Mouse (Mus musculus) lung, postnatal 0 days (tissue): Measurements from ENCODE around the gene Npy. TPM values are rescaled to one million over a fixed set of nuclear protein-coding genes. Genes with fewer than 3 reads are reported as not detected.

Experiments
- ATAC-seq: fragments of 200-750 bp; cut with Nextera tagmentation; 2 replicates; pipeline ENCODE4 v1.8.0; 2017; ENCODE audit warnings: moderate library complexity
- DNase-seq: peaks from one replicate; pipeline ENCODE4 v3.0.0-alpha.2; 2016; ENCODE audit warnings: low spot score
- H3K27ac ChIP-seq: fragments of 300-500 bp; sonication (generic); 2 replicates; pipeline ENCODE4 v1.5.1; 2014; ENCODE audit warnings: antibody characterized with exemption, mild to moderate bottlenecking, low read length, mixed read lengths
- H3K27me3 ChIP-seq: fragments of 300-500 bp; sonication (generic); replicated peaks from 2 replicates; pipeline ENCODE4 v1.6.1; 2014; ENCODE audit warnings: low read length, mixed read lengths; ENCODE audit not compliant: insufficient read depth
- H3K36me3 ChIP-seq: fragments of 300-500 bp; sonication (generic); 2 replicates; pipeline ENCODE4 v1.6.1; 2014; ENCODE audit warnings: low read length, mixed read lengths; ENCODE audit not compliant: insufficient read depth
- H3K4me1 ChIP-seq: fragments of 300-500 bp; sonication (generic); 2 replicates; pipeline ENCODE4 v1.6.1; 2014; ENCODE audit warnings: antibody characterized with exemption, low read depth, low read length, mixed read lengths; ENCODE audit not compliant: insufficient read depth
- H3K4me2 ChIP-seq: fragments of 300-500 bp; sonication (generic); replicated peaks from 2 replicates; pipeline ENCODE4 v1.6.1; 2014; ENCODE audit warnings: low read depth, mild to moderate bottlenecking, low read length, moderate library complexity, mixed read lengths
- H3K4me3 ChIP-seq: fragments of 300-500 bp; sonication (generic); 2 replicates; pipeline ENCODE4 v1.5.1; 2014; ENCODE audit warnings: low read depth, low read length
- H3K9ac ChIP-seq: fragments of 300-500 bp; sonication (generic); replicated peaks from 2 replicates; pipeline ENCODE4 v1.6.1; 2014; ENCODE audit warnings: low read depth, mild to moderate bottlenecking
- H3K9me3 ChIP-seq: fragments of 300-500 bp; sonication (generic); 2 replicates; pipeline ENCODE4 v1.6.1; 2016; ENCODE audit warnings: low read length, mixed read lengths
- CTCF ChIP-seq: IDR thresholded peaks from 2 replicates; pipeline ENCODE4 v1.5.1; 2016; ENCODE audit warnings: antibody characterized with exemption, mild to moderate bottlenecking
- EP300 ChIP-seq: IDR thresholded peaks from 2 replicates; pipeline ENCODE4 v1.6.1; 2016; ENCODE audit warnings: antibody characterized with exemption, mild to moderate bottlenecking, control low read depth
- WGBS: fragments of 180-500 bp; shearing (Covaris S2); extraction: QIAGEN DNeasy Blood & Tissue Kit; methylation state at CpG from one replicate; pipeline ENCODE4 v1.1.7; 2014; 5-methylcytosine and 5-hydroxymethylcytosine counted together
- polyA plus RNA-seq: library from polyadenylated mRNA; unstranded; fragments of >200 nt; fragmentation: Nextera tagmentation; extraction: Ambion mirVana; gene quantifications from 2 replicates; pipeline ENCODE4 v1.2.1, GENCODE M21; 2015

Npy gene
- polyA plus RNA-seq, 1 experiment from 2014 or later = not detected

GRCm38 (mm10) chr6:49781852-49782251, 40.7 kb upstream of the Npy start:
- ATAC-seq = no peak
- H3K27ac ChIP-seq = no peak overlapping the region
- no peak overlapping the region for H3K4me2 ChIP-seq
- H3K27me3 ChIP-seq = no peaks in the 10 kb centered on the region
- H3K36me3 ChIP-seq = no peaks in the 10 kb centered on the region
- DNase-seq = no peak
- H3K9ac ChIP-seq = no peak overlapping the region
- no peak for TF ChIP-seq CTCF
- no peak for TF ChIP-seq EP300
- no peaks in the 10 kb centered on the region for H3K9me3 ChIP-seq
- no peaks in the 10 kb centered on the region for H3K4me1 ChIP-seq
- 78% methylated on average over 5 of the region's 5 CpGs for WGBS
- no peak overlapping the region for H3K4me3 ChIP-seq

GRCm38 (mm10) chr6:49782679-49783078, 39.8 kb upstream of the Npy start:
- ATAC-seq (no peak), DNase-seq (no peak)
- no peaks in the 10 kb centered on the region for H3K9me3 ChIP-seq
- H3K36me3 ChIP-seq = no peaks in the 10 kb centered on the region
- TF ChIP-seq CTCF = no peak
- no peak for TF ChIP-seq EP300
- H3K4me2 ChIP-seq = no peak overlapping the region
- H3K4me1 ChIP-seq = no peaks in the 10 kb centered on the region
- WGBS = 81% methylated on average over 7 of the region's 7 CpGs
- H3K9ac ChIP-seq = no peak overlapping the region
- H3K4me3 ChIP-seq = no peak overlapping the region
- H3K27ac ChIP-seq = no peak overlapping the region
- H3K27me3 ChIP-seq = no peaks in the 10 kb centered on the region

GRCm38 (mm10) chr6:49792524-49792923, 30.0 kb upstream of the Npy start:
- WGBS = 75% methylated on average over 12 of the region's 12 CpGs
- Histone ChIP-seq H3K27ac (no peak overlapping the region), H3K4me3 (no peak overlapping the region), H3K27me3 (no peaks in the 10 kb centered on the region), H3K9ac (no peak overlapping the region), H3K4me1 (no peaks in the 10 kb centered on the region), H3K4me2 (no peak overlapping the region), H3K36me3 (no peaks in the 10 kb centered on the region), H3K9me3 (no peaks in the 10 kb centered on the region)
- ATAC-seq (no peak), DNase-seq (peak; percentile 20)
- TF ChIP-seq CTCF = no peak

GRCm38 (mm10) chr6:49804105-49804504, 18.4 kb upstream of the Npy start:
- no peak overlapping the region for H3K4me2 ChIP-seq
- WGBS = 52% methylated on average over 8 of the region's 8 CpGs
- no peak overlapping the region for H3K9ac ChIP-seq
- no peak overlapping the region for H3K4me3 ChIP-seq
- no peaks in the 10 kb centered on the region for H3K9me3 ChIP-seq
- TF ChIP-seq CTCF = no peak
- no peak for TF ChIP-seq EP300
- no peaks in the 10 kb centered on the region for H3K36me3 ChIP-seq
- H3K27me3 ChIP-seq = no peaks in the 10 kb centered on the region
- H3K4me1 ChIP-seq = no peaks in the 10 kb centered on the region
- DNase-seq (no peak), ATAC-seq (no peak)
- H3K27ac ChIP-seq = no peak overlapping the region

GRCm38 (mm10) chr6:49808076-49808475, 14.4 kb upstream of the Npy start:
- Histone ChIP-seq H3K9ac (no peak overlapping the region), H3K4me1 (no peaks in the 10 kb centered on the region), H3K27ac (no peak overlapping the region), H3K36me3 (no peaks in the 10 kb centered on the region), H3K27me3 (no peaks in the 10 kb centered on the region), H3K9me3 (no peaks in the 10 kb centered on the region), H3K4me2 (peak overlapping the region; percentile 42), H3K4me3 (peak overlapping the region; percentile 29)
- ATAC-seq = no peak
- WGBS = 22% methylated on average over 13 of the region's 13 CpGs
- no peak for DNase-seq
- TF ChIP-seq CTCF (no peak), EP300 (no peak)

GRCm38 (mm10) chr6:49817183-49817582, 5.3 kb upstream of the Npy start:
- no peak for DNase-seq
- no peaks in the 10 kb centered on the region for H3K36me3 ChIP-seq
- TF ChIP-seq CTCF (no peak), EP300 (no peak)
- H3K4me1 ChIP-seq = 0 out of 2 replicates have a peak, but pooled peaks cover under 1% of the 10 kb centered on the region
- H3K9me3 ChIP-seq = no peaks in the 10 kb centered on the region
- H3K9ac ChIP-seq = no peak overlapping the region
- H3K27me3 ChIP-seq = peaks cover 11% of the 10 kb centered on the region
- no peak for ATAC-seq
- H3K4me2 ChIP-seq = no peak overlapping the region
- H3K27ac ChIP-seq = no peak overlapping the region
- H3K4me3 ChIP-seq = no peak overlapping the region
- WGBS = 67% methylated on average over 5 of the region's 5 CpGs

- Histone ChIP-seq H3K9ac (no peak overlapping the region), H3K36me3 (no peaks in the 10 kb centered on the region), H3K4me1 (peaks cover 4% of the 10 kb centered on the region; the same call in 1 of the 2 replicates), H3K4me3 (no peak overlapping the region), H3K27ac (no peak overlapping the region), H3K27me3 (peaks cover 15% of the 10 kb centered on the region), H3K4me2 (no peak overlapping the region), H3K9me3 (no peaks in the 10 kb centered on the region)
- ATAC-seq (no peak), DNase-seq (no peak)
- no peak for TF ChIP-seq CTCF
- TF ChIP-seq EP300 = no peak
- 73% methylated on average over 6 of the region's 6 CpGs for WGBS
Observed at GRCm38 (mm10) chr6:49817625-49818024, 4.9 kb upstream of the Npy start.
